Mouse (Mus musculus) midbrain, embryonic 15.5 days (tissue): ENCODE measurements around the gene Myo10. TPM values are rescaled to one million over a fixed set of nuclear protein-coding genes. Genes with fewer than 3 reads are reported as not detected.
A peak's percentile ranks its signal among the peaks of the same experiment; 100 is the strongest.

Experiments
- ATAC-seq: fragments of 200-750 bp; cut with Nextera tagmentation; replicated peaks from 2 replicates; pipeline ENCODE4 v1.8.0; 2017; ENCODE audit warnings: moderate TSS enrichment
- H3K27ac ChIP-seq: fragments of 300-500 bp; sonication (generic); 2 replicates; pipeline ENCODE4 v1.5.1; 2015; ENCODE audit warnings: mild to moderate bottlenecking, inconsistent platforms
- H3K27me3 ChIP-seq: fragments of 300-500 bp; sonication (generic); replicated peaks from 2 replicates; pipeline ENCODE4 v1.6.1; 2015; ENCODE audit warnings: inconsistent platforms
- H3K36me3 ChIP-seq: fragments of 300-500 bp; sonication (generic); replicated peaks from 2 replicates; pipeline ENCODE4 v1.6.1; 2015; ENCODE audit warnings: inconsistent platforms
- H3K4me1 ChIP-seq: fragments of 300-500 bp; sonication (generic); 2 replicates; pipeline ENCODE4 v1.6.1; 2015; ENCODE audit warnings: inconsistent platforms
- H3K4me2 ChIP-seq: fragments of 300-500 bp; sonication (generic); 2 replicates; pipeline ENCODE4 v1.6.1; 2015; ENCODE audit warnings: inconsistent platforms, mild to moderate bottlenecking, moderate library complexity
- H3K4me3 ChIP-seq: fragments of 300-500 bp; sonication (generic); 2 replicates; pipeline ENCODE4 v1.5.1; 2015; ENCODE audit warnings: mild to moderate bottlenecking, inconsistent platforms
- H3K9ac ChIP-seq: fragments of 300-500 bp; sonication (generic); 2 replicates; pipeline ENCODE4 v1.6.1; 2015; ENCODE audit warnings: mild to moderate bottlenecking, inconsistent platforms
- H3K9me3 ChIP-seq: fragments of 300-500 bp; sonication (generic); 2 replicates; pipeline ENCODE4 v1.6.1; 2016; ENCODE audit warnings: inconsistent platforms
- WGBS: fragments of 180-500 bp; shearing (Covaris S2); methylation state at CpG from one replicate; pipeline ENCODE4 v1.1.7; 2015; ENCODE audit warnings: mixed read lengths; 5-methylcytosine and 5-hydroxymethylcytosine counted together
- polyA plus RNA-seq: library from polyadenylated mRNA; unstranded; fragments of >200 nt; fragmentation: Nextera tagmentation; extraction: Ambion mirVana; gene quantifications from 2 replicates; pipeline ENCODE4 v1.2.1, GENCODE M21; 2015

The Myo10 gene
- polyA plus RNA-seq: 28.1 and 30.8 TPM in 2 replicates

GRCm38 (mm10) chr15:25622200-25622866, at the start of gene Myo10:
Myo10 (plus strand) TSS chr15:25622525.
- H3K9ac ChIP-seq: peak within 1 kb of the TSS; percentile 40
- H3K36me3 ChIP-seq: no peaks in the 10 kb centered on the region
- 0 out of 2 replicates have a peak within 1 kb of the TSS, but pooled peaks have one; percentile 8 for H3K27ac ChIP-seq
- H3K4me3 ChIP-seq: peak within 1 kb of the TSS; percentile 70
- peaks cover 19% of the 10 kb centered on the region for H3K4me1 ChIP-seq
- H3K9me3 ChIP-seq: no peaks in the 10 kb centered on the region
- ATAC-seq: peak; percentile 95
- WGBS: under 1% methylated on average over 52 of the region's 53 CpGs
- peak within 1 kb of the TSS; percentile 94 for H3K4me2 ChIP-seq
- H3K27me3 ChIP-seq: 0 out of 2 replicates have a peak, but pooled peaks cover 10% of the 10 kb centered on the region

- no peak for ATAC-seq
- no peak overlapping the region for H3K27ac ChIP-seq
- H3K4me3 ChIP-seq: no peak overlapping the region
- no peak overlapping the region for H3K4me2 ChIP-seq
- H3K9ac ChIP-seq: no peak overlapping the region
- H3K36me3 ChIP-seq: no peaks in the 10 kb centered on the region
- H3K4me1 ChIP-seq: no peaks in the 10 kb centered on the region
- 80% methylated on average over 3 of the region's 3 CpGs for WGBS
- no peaks in the 10 kb centered on the region for H3K9me3 ChIP-seq
- no peaks in the 10 kb centered on the region for H3K27me3 ChIP-seq
Observed at GRCm38 (mm10) chr15:25573113-25573512, 49.2 kb upstream of the Myo10 start.

- H3K9me3 ChIP-seq: no peaks in the 10 kb centered on the region
- H3K27ac ChIP-seq: no peak overlapping the region
- H3K9ac ChIP-seq: no peak overlapping the region
- no peaks in the 10 kb centered on the region for H3K4me1 ChIP-seq
- WGBS: 88% methylated on average over 7 of the region's 7 CpGs
- H3K4me2 ChIP-seq: no peak overlapping the region
- ATAC-seq: no peak
- H3K36me3 ChIP-seq: no peaks in the 10 kb centered on the region
- no peak overlapping the region for H3K4me3 ChIP-seq
- H3K27me3 ChIP-seq: no peaks in the 10 kb centered on the region
Observed at GRCm38 (mm10) chr15:25573876-25574601, 48.3 kb upstream of the Myo10 start.

- Histone ChIP-seq H3K4me3 (no peak overlapping the region), H3K4me2 (no peak overlapping the region), H3K9me3 (no peaks in the 10 kb centered on the region), H3K4me1 (no peaks in the 10 kb centered on the region), H3K36me3 (no peaks in the 10 kb centered on the region), H3K9ac (no peak overlapping the region), H3K27ac (no peak overlapping the region), H3K27me3 (no peaks in the 10 kb centered on the region)
- 93% methylated on average over 8 of the region's 8 CpGs for WGBS
- no peak for ATAC-seq
Observed at GRCm38 (mm10) chr15:25577327-25578051, 44.8 kb upstream of the Myo10 start.

GRCm38 (mm10) chr15:25578369-25578768, 44.0 kb upstream of the Myo10 start:
- H3K27ac ChIP-seq: no peak overlapping the region
- H3K27me3 ChIP-seq: no peaks in the 10 kb centered on the region
- WGBS: 85% methylated on average over 4 of the region's 4 CpGs
- ATAC-seq: no peak
- H3K4me3 ChIP-seq: no peak overlapping the region
- H3K9ac ChIP-seq: no peak overlapping the region
- H3K9me3 ChIP-seq: no peaks in the 10 kb centered on the region
- no peaks in the 10 kb centered on the region for H3K4me1 ChIP-seq
- no peak overlapping the region for H3K4me2 ChIP-seq
- H3K36me3 ChIP-seq: no peaks in the 10 kb centered on the region

GRCm38 (mm10) chr15:25580731-25581130, 41.6 kb upstream of the Myo10 start:
- no peak for ATAC-seq
- H3K9ac ChIP-seq: no peak overlapping the region
- no peaks in the 10 kb centered on the region for H3K27me3 ChIP-seq
- H3K4me2 ChIP-seq: no peak overlapping the region
- 60% methylated on average over 6 of the region's 6 CpGs for WGBS
- no peaks in the 10 kb centered on the region for H3K4me1 ChIP-seq
- no peak overlapping the region for H3K4me3 ChIP-seq
- no peaks in the 10 kb centered on the region for H3K36me3 ChIP-seq
- H3K27ac ChIP-seq: no peak overlapping the region
- no peaks in the 10 kb centered on the region for H3K9me3 ChIP-seq

GRCm38 (mm10) chr15:25582055-25582454, 40.3 kb upstream of the Myo10 start:
- Histone ChIP-seq H3K27me3 (no peaks in the 10 kb centered on the region), H3K27ac (no peak overlapping the region), H3K9ac (no peak overlapping the region), H3K4me3 (no peak overlapping the region), H3K9me3 (no peaks in the 10 kb centered on the region), H3K4me2 (no peak overlapping the region), H3K4me1 (no peaks in the 10 kb centered on the region; the same call in 1 of the 2 replicates), H3K36me3 (no peaks in the 10 kb centered on the region)
- ATAC-seq: no peak
- WGBS: 54% methylated on average over 6 of the region's 6 CpGs

GRCm38 (mm10) chr15:25583361-25583760, 39.0 kb upstream of the Myo10 start:
- Histone ChIP-seq H3K4me2 (no peak overlapping the region), H3K4me3 (no peak overlapping the region), H3K27me3 (no peaks in the 10 kb centered on the region), H3K9me3 (no peaks in the 10 kb centered on the region), H3K4me1 (no peaks in the 10 kb centered on the region; the same call in 1 of the 2 replicates), H3K9ac (no peak overlapping the region), H3K27ac (no peak overlapping the region), H3K36me3 (no peaks in the 10 kb centered on the region)
- WGBS: 90% methylated on average over 8 of the region's 8 CpGs
- ATAC-seq: no peak

- H3K27me3 ChIP-seq: no peaks in the 10 kb centered on the region
- no peak overlapping the region for H3K9ac ChIP-seq
- no peaks in the 10 kb centered on the region; the same call in 1 of the 2 replicates for H3K4me1 ChIP-seq
Observed at GRCm38 (mm10) chr15:25586828-25587227, 35.5 kb upstream of the Myo10 start.

GRCm38 (mm10) chr15:25587943-25588342, 34.4 kb upstream of the Myo10 start:
- 57% methylated on average over 8 of the region's 8 CpGs for WGBS
- ATAC-seq: no peak

More at GRCm38 (mm10) chr15:25586828-25587227, 35.5 kb upstream of the Myo10 start:
- H3K27ac ChIP-seq: no peak overlapping the region
- ATAC-seq: no peak
- 80% methylated on average over 3 of the region's 3 CpGs for WGBS
- no peak overlapping the region for H3K4me2 ChIP-seq
- no peak overlapping the region for H3K4me3 ChIP-seq
- no peaks in the 10 kb centered on the region for H3K36me3 ChIP-seq
- H3K9me3 ChIP-seq: no peaks in the 10 kb centered on the region

GRCm38 (mm10) chr15:25589318-25589902, 32.9 kb upstream of the Myo10 start:
- Histone ChIP-seq H3K27me3 (no peaks in the 10 kb centered on the region), H3K36me3 (no peaks in the 10 kb centered on the region), H3K27ac (no peak overlapping the region), H3K4me1 (no peaks in the 10 kb centered on the region; the same call in 1 of the 2 replicates), H3K4me2 (no peak overlapping the region), H3K9me3 (no peaks in the 10 kb centered on the region), H3K9ac (no peak overlapping the region), H3K4me3 (no peak overlapping the region)
- no peak for ATAC-seq
- WGBS: 86% methylated on average over 11 of the region's 11 CpGs

More at GRCm38 (mm10) chr15:25587943-25588342, 34.4 kb upstream of the Myo10 start:
- Histone ChIP-seq H3K9me3 (no peaks in the 10 kb centered on the region), H3K4me1 (no peaks in the 10 kb centered on the region; the same call in 1 of the 2 replicates), H3K4me3 (no peak overlapping the region), H3K36me3 (no peaks in the 10 kb centered on the region), H3K27me3 (no peaks in the 10 kb centered on the region), H3K4me2 (no peak overlapping the region), H3K27ac (no peak overlapping the region), H3K9ac (no peak overlapping the region)

- Histone ChIP-seq H3K4me1 (no peaks in the 10 kb centered on the region; the same call in 1 of the 2 replicates), H3K27ac (no peak overlapping the region), H3K9ac (no peak overlapping the region), H3K4me2 (no peak overlapping the region), H3K36me3 (no peaks in the 10 kb centered on the region), H3K27me3 (no peaks in the 10 kb centered on the region), H3K9me3 (no peaks in the 10 kb centered on the region), H3K4me3 (no peak overlapping the region)
- ATAC-seq: no peak
- WGBS: 84% methylated on average over 5 of the region's 5 CpGs
Observed at GRCm38 (mm10) chr15:25589916-25590315, 32.4 kb upstream of the Myo10 start.
